Mouse (Mus musculus): ENCODE results near the gene Lrwd1. TPM values are rescaled to one million over a fixed set of nuclear protein-coding genes. Genes with fewer than 3 reads are reported as not detected.
A peak's percentile ranks its signal among the peaks of the same experiment; 100 is the strongest.

Gene Lrwd1
- polyA plus RNA-seq, 1 experiment from 2014 or later, result 43.2 TPM

DNA sequence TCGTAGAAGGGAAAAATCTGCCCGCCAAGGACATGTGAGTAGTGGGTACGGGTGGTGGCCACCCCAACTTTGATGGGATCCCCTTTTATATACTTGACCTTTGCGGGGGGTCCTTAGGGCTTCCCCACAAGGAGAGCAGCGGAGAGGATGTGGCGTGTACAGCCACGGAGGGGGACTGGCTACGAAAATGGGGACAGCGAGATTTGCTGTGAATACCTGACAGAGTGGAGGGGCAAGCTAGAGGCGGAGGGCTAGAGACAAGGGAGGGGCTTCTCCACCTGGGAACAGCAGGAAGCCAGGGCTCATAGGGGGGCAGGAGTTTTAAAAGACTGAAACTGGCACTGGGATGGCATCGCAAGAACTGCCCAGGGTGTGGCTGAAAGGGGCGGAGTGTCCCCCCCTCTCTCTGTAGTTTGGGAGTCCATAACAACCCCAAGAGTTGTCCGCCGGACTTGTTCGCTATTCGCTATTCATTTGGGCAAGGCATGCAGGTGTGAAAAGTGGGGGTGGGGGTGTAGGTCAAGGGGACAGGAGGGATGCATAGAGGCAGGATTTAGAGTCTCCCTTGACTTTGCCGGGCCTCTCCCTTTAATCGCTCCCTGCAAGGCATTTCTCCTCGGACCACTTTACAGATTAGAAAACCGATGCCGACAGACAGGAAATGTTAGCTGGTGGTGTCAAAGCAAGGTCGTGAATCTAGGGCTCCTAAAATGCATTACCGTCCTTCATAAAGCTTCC is 51.6 kb downstream of the Lrwd1 start:
- H3K4me2 ChIP-seq, result peak overlapping the region; percentile 88
- ATAC-seq, result peak; percentile 19; the same call in 1 of the 2 replicates
- peak overlapping the region; percentile 55 for H3K4me3 ChIP-seq
- peaks cover 17% of the 10 kb centered on the region for H3K4me1 ChIP-seq
- peaks cover 21% of the 10 kb centered on the region for H3K27me3 ChIP-seq
- H3K36me3 ChIP-seq (ENCODE audit: poor library complexity, severe bottlenecking), result no peaks in the 10 kb centered on the region
- peak overlapping the region; percentile 69 for H3K9ac ChIP-seq
- WGBS, result 2% methylated on average over 23 of the region's 23 CpGs
- H3K27ac ChIP-seq, result no peak overlapping the region
- no peaks in the 10 kb centered on the region for H3K9me3 ChIP-seq (replicated peaks)

DNA sequence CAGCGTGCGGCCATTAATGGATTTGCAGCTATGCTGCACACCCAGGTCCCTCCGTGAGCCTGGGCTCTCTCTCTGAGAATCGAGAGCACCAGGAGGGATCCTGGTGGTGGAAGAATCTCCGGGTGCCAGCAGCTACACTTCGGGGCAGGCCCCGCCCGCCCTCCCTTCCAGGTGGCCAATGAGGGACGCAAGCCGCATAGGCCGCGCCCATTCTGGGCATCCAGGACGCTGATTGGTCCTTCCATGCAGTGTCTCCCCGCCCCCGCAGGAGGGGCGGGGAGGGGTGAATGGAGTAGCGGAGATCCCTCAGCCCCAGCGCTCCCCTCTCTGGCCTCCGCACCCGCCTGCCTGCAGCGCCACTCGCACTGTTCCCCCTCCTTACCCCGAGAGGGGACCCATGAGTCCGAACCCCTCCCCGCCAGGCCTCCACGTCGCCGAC is 52.2 kb downstream of the Lrwd1 start, which contains the start of gene Rasa4:
Gene Rasa4 (plus strand): TSS at position 248 of the 439 bp plus-strand sequence.
- H3K27ac ChIP-seq, result no peak within 1 kb of the TSS
- H3K9ac ChIP-seq, result peak within 1 kb of the TSS; percentile 69
- H3K9me3 ChIP-seq (replicated peaks), result no peaks in the 10 kb centered on the region
- peak; percentile 99 for ATAC-seq
- H3K36me3 ChIP-seq (ENCODE audit: poor library complexity, severe bottlenecking), result no peaks in the 10 kb centered on the region
- peaks cover 17% of the 10 kb centered on the region for H3K4me1 ChIP-seq
- peak within 1 kb of the TSS; percentile 88 for H3K4me2 ChIP-seq
- H3K4me3 ChIP-seq, result peak within 1 kb of the TSS; percentile 55
- H3K27me3 ChIP-seq, result peaks cover 21% of the 10 kb centered on the region
- under 1% methylated on average over 26 of the region's 28 CpGs for WGBS

DNA sequence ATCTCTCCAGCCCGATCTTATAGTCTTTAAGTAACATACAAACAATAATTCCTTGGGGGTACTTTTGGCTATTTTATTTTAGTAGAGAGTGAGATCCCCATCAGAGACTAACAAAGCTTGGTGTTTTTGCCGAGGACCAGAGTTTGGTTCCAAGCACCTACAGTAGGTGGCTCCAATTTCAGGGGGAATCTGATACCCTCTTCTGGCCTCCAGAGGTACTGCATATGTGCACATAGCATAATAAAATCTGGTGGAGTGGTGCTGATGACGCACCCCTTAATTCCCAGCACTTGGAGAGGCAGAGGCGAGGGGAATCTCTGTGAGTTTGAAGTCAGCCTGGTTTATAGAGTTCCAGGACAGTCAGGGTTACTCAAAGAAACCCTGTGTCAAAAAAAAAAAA is 53.5 kb downstream of the Lrwd1 start:
- H3K27me3 ChIP-seq, result peaks cover 17% of the 10 kb centered on the region
- no peak for ATAC-seq
- no peaks in the 10 kb centered on the region for H3K9me3 ChIP-seq (replicated peaks)
- no peaks in the 10 kb centered on the region for H3K36me3 ChIP-seq (ENCODE audit: poor library complexity, severe bottlenecking)
- H3K9ac ChIP-seq, result no peak overlapping the region
- H3K27ac ChIP-seq, result no peak overlapping the region
- peaks cover 17% of the 10 kb centered on the region for H3K4me1 ChIP-seq
- H3K4me2 ChIP-seq, result no peak overlapping the region
- no peak overlapping the region for H3K4me3 ChIP-seq
- WGBS, result 79% methylated on average over 4 of the region's 4 CpGs

DNA sequence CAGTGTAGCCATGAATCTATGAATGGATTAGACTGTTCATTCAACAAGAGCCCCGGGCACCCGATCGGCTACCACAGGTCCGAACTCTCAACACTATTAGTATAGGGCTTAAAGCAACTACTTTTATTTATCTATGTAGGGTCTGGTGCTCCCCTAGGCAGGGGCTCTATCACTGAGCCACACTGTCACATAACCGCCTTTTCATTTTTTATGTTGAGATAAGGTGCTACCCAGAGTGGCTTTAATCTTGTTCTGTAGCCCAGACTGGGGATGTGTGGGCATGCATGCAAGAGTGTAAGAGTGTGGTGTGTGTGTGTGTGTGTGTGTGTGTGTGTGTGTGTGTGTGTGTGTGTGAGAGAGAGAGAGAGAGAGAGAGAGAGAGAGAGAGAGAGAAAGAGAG is 57.7 kb downstream of the Lrwd1 start:
- Histone ChIP-seq H3K4me2 (no peak overlapping the region), H3K36me3 (ENCODE audit: poor library complexity, severe bottlenecking) (no peaks in the 10 kb centered on the region), H3K4me1 (peaks cover 7% of the 10 kb centered on the region; the same call in 1 of the 2 replicates), H3K9ac (no peak overlapping the region), H3K9me3 (replicated peaks) (no peaks in the 10 kb centered on the region), H3K4me3 (no peak overlapping the region), H3K27ac (no peak overlapping the region), H3K27me3 (no peaks in the 10 kb centered on the region)
- ATAC-seq, result no peak
- 90% methylated on average over 5 of the region's 5 CpGs for WGBS

DNA sequence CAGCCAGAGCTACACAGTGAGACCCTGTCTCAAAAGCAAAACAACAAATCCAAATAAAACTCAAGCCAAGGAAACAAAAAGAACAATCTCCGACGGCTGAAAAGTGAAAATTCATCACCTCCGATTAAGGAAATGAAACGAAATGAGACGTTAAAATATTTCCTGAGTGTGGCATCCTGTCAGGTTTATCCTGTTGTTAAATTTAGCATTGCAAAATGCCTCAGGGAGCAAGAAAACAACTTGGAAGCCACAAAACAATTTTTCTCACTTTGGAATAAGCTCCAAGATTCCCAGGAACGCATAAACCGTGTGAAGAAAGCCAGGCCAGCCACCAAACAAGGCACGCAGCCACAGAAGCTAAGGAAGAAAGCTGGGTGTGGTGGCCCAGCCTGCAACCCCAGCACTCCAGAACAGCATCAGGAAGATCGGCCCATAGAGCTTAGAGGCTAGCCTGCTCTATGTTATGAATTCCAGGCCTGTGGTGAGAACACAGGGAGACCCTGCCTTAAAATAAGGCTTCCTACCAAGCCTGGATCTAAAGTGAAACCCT is 58.8 kb downstream of the Lrwd1 start:
- no peak for ATAC-seq
- no peaks in the 10 kb centered on the region for H3K27me3 ChIP-seq
- H3K9me3 ChIP-seq (replicated peaks), result no peaks in the 10 kb centered on the region
- no peak overlapping the region for H3K4me2 ChIP-seq
- 88% methylated on average over 9 of the region's 9 CpGs for WGBS
- H3K36me3 ChIP-seq (ENCODE audit: poor library complexity, severe bottlenecking), result no peaks in the 10 kb centered on the region
- H3K4me3 ChIP-seq, result no peak overlapping the region
- H3K4me1 ChIP-seq, result peaks cover 7% of the 10 kb centered on the region; the same call in 1 of the 2 replicates
- H3K27ac ChIP-seq, result no peak overlapping the region
- no peak overlapping the region for H3K9ac ChIP-seq

DNA sequence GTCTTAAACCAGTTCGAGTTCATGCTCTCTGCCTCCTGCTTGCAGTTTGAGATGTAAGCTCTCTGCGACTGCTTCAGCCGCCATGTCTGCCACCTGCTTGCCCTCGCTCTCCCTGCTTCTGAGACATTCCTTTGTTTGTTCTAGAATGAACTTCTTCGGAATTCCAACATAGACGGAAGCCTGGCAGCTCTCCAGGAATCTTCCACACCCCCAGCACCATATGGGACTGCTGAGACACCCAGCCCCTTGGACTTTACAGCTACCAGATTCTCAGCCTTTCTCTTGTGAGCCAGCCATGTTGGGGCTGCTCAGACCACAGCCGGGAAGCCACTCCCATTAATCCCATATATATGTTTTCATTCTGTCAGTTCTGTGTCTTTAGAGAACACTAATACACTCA is 59.6 kb downstream of the Lrwd1 start:
- 0 out of 2 replicates have a peak, but pooled peaks have one; percentile 33 for ATAC-seq
- H3K36me3 ChIP-seq (ENCODE audit: poor library complexity, severe bottlenecking), result no peaks in the 10 kb centered on the region
- peaks cover 7% of the 10 kb centered on the region; the same call in 1 of the 2 replicates for H3K4me1 ChIP-seq
- H3K4me2 ChIP-seq, result no peak overlapping the region
- 0 out of 2 replicates have a peak overlapping the region, but pooled peaks have one; percentile 31 for H3K27ac ChIP-seq
- H3K9me3 ChIP-seq (replicated peaks), result no peaks in the 10 kb centered on the region
- 42% methylated on average over 7 of the region's 7 CpGs for WGBS
- no peak overlapping the region for H3K4me3 ChIP-seq
- H3K27me3 ChIP-seq, result no peaks in the 10 kb centered on the region
- H3K9ac ChIP-seq, result no peak overlapping the region

DNA sequence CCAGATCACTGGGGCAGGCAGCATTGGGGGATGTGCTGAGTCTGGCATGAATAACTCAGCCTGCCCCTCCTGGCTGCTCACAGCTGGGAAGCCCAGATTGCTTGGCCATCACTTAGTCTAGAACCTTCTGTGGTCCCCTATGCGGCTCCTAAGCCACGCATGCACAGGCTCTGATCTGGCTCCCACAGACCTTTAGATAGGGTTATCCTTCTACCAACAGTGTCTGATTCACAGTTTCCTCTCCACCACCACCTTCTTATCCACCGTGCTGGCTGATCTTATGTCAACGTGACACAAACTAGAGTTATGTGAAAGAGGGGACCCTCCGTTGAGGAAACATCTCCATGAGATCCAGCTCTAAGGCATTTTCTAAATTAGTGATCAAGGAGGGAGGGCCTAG is 60.8 kb downstream of the Lrwd1 start:
- H3K4me1 ChIP-seq, result peaks cover 7% of the 10 kb centered on the region; the same call in 1 of the 2 replicates
- 96% methylated on average over 5 of the region's 5 CpGs for WGBS
- H3K4me3 ChIP-seq, result no peak overlapping the region
- H3K9ac ChIP-seq, result no peak overlapping the region
- H3K27me3 ChIP-seq, result no peaks in the 10 kb centered on the region
- no peaks in the 10 kb centered on the region for H3K36me3 ChIP-seq (ENCODE audit: poor library complexity, severe bottlenecking)
- H3K4me2 ChIP-seq, result no peak overlapping the region
- H3K9me3 ChIP-seq (replicated peaks), result no peaks in the 10 kb centered on the region
- no peak for ATAC-seq
- no peak overlapping the region for H3K27ac ChIP-seq

DNA sequence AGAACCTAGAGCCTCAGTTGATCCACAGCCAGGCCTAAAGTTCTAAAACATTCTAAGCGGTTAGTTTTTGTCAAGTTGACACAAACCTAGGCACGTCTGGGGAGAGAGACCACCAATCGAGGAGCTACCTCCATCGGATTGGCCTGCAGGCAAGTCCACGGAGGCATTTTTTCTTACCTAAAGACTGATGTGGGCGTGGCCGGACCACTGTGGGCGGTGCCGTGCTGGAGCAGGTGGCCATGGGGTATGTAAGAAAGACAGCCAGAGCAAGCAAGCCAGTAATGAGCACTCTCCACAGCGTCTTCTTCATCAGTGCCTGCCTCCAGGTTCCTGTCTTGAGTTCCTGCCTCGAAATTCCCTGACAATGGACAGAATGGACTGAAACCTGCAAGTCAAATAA is 62.3 kb downstream of the Lrwd1 start:
- H3K4me2 ChIP-seq, result no peak overlapping the region
- no peak overlapping the region for H3K27ac ChIP-seq
- 74% methylated on average over 11 of the region's 11 CpGs for WGBS

DNA sequence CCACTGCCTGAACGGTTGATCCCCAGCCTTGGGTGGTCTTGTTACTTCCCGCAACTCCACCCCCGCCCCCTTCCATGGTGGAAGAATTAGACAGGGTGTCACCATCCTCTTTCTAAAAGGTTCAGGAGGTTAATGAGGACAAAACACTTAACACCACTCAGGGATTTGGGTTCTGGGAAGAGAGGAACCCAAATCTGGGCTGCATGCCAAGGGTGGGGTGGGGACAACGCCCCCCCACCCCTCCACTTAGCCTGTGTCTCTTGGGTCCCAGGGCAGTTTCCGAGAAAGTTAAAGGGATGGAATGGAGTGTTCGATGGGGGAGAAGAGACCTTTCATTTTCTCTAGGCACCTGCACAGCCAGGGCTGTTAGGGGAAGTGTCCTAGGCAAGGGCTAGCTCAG is 62.8 kb downstream of the Lrwd1 start:
- Histone ChIP-seq H3K27ac (no peak overlapping the region), H3K4me1 (peaks cover 7% of the 10 kb centered on the region; the same call in 1 of the 2 replicates), H3K4me2 (no peak overlapping the region), H3K4me3 (no peak overlapping the region), H3K9me3 (replicated peaks) (no peaks in the 10 kb centered on the region), H3K9ac (no peak overlapping the region), H3K36me3 (ENCODE audit: poor library complexity, severe bottlenecking) (no peaks in the 10 kb centered on the region), H3K27me3 (no peaks in the 10 kb centered on the region)
- no peak for ATAC-seq
- WGBS, result 46% methylated on average over 6 of the region's 6 CpGs

More for the DNA sequence above, 62.3 kb downstream of the Lrwd1 start:
- Histone ChIP-seq H3K36me3 (ENCODE audit: poor library complexity, severe bottlenecking) (no peaks in the 10 kb centered on the region), H3K9me3 (replicated peaks) (no peaks in the 10 kb centered on the region), H3K9ac (no peak overlapping the region), H3K4me3 (no peak overlapping the region), H3K27me3 (no peaks in the 10 kb centered on the region), H3K4me1 (peaks cover 7% of the 10 kb centered on the region; the same call in 1 of the 2 replicates)
- ATAC-seq, result no peak

Small RNAs within 50 kb of the gene (microRNA-seq; reads per million reads assigned to microRNA genes)
- not detected for gene Mir7035

Other genes starting within 250 kb of the Lrwd1 start
- gene Hspb1, start 248.2 kb downstream of the Lrwd1 start, polyA plus RNA-seq (2015; fragmentation: Nextera tagmentation; extraction: Ambion mirVana), result 3.9 and 4.3 TPM in 2 replicates
- gene Ywhag, start 201.5 kb downstream of the Lrwd1 start, polyA plus RNA-seq (2015; fragmentation: Nextera tagmentation; extraction: Ambion mirVana), result 424 and 485 TPM in 2 replicates
- 0.48 TPM in 2 replicates for gene Ssc4d, start 161.5 kb downstream of the Lrwd1 start, polyA plus RNA-seq (2015; fragmentation: Nextera tagmentation; extraction: Ambion mirVana)
- not detected in 2 replicates for gene Zp3, start 156.0 kb downstream of the Lrwd1 start, polyA plus RNA-seq (2015; fragmentation: Nextera tagmentation; extraction: Ambion mirVana)
- gene Dtx2, start 141.3 kb downstream of the Lrwd1 start, polyA plus RNA-seq (2015; fragmentation: Nextera tagmentation; extraction: Ambion mirVana), result 25.5 and 27.2 TPM in 2 replicates
- gene Upk3b, start 97.6 kb downstream of the Lrwd1 start, polyA plus RNA-seq (2015; fragmentation: Nextera tagmentation; extraction: Ambion mirVana), result not detected in 2 replicates
- gene Upk3bl, start 81.6 kb downstream of the Lrwd1 start, polyA plus RNA-seq (2015; fragmentation: Nextera tagmentation; extraction: Ambion mirVana), result not detected in 2 replicates
- gene Rasa4, start 52.2 kb downstream of the Lrwd1 start, polyA plus RNA-seq (2015; fragmentation: Nextera tagmentation; extraction: Ambion mirVana), result 5.1 and 7.8 TPM in 2 replicates
- 282 and 287 TPM in 2 replicates for gene Polr2j, start 19.4 kb downstream of the Lrwd1 start, polyA plus RNA-seq (2015; fragmentation: Nextera tagmentation; extraction: Ambion mirVana)
- 18.4 and 22.8 TPM in 2 replicates for gene Alkbh4, start 72 bp upstream of the Lrwd1 start, polyA plus RNA-seq (2015; fragmentation: Nextera tagmentation; extraction: Ambion mirVana)
- gene Orai2, start 34.6 kb upstream of the Lrwd1 start, polyA plus RNA-seq (2015; fragmentation: Nextera tagmentation; extraction: Ambion mirVana), result 17.4 and 21.9 TPM in 2 replicates
- 64.2 and 74.0 TPM in 2 replicates for gene Prkrip1, start 62.9 kb upstream of the Lrwd1 start, polyA plus RNA-seq (2015; fragmentation: Nextera tagmentation; extraction: Ambion mirVana)
- 17.4 and 19.9 TPM in 2 replicates for gene Sh2b2, start 110.5 kb upstream of the Lrwd1 start, polyA plus RNA-seq (2015; fragmentation: Nextera tagmentation; extraction: Ambion mirVana)

Measured in forebrain, embryonic 13.5 days (tissue).